Mouse (Mus musculus): ENCODE results near the gene Gm49486. TPM values are rescaled to one million over a fixed set of nuclear protein-coding genes. Genes with fewer than 3 reads are reported as not detected.
"Not testable (repeated sequence)": the region's sequence is repeated elsewhere in the genome, so short reads cannot be mapped to it uniquely, and the experiment has no call there.

The Gm49486 gene
- polyA plus RNA-seq, 1 experiment from 2014 or later: 1.0 TPM

DNA sequence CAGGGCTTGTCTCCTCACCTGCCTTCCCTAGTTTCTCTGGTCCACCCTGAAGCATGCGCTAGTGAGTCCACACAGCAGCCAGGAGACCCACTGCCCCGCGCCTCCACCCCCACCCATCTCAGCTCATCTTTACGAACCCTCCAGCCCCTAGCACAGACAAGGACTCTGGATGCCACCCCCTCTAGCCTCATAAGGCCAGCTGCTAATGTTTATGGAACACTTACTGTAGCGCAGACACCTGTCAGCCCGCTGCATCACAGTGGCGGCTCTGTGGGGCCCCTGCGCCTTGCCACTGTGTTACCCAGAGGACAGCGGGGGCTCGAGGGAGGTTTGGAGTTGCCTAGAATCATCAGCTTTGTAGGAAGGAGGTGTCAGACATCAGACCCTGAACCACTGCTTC, 26.6 kb upstream of the Gm49486 start:
- Histone ChIP-seq H3K4me3 (no peak overlapping the region), H3K27ac (replicated peaks) (peak overlapping the region; percentile 62), H3K9ac (no peak overlapping the region), H3K9me3 (no peaks in the 10 kb centered on the region), H3K4me2 (no peak overlapping the region), H3K4me1 (replicated peaks) (peaks cover 17% of the 10 kb centered on the region), H3K36me3 (no peaks in the 10 kb centered on the region), H3K27me3 (no peaks in the 10 kb centered on the region)
- 35% methylated on average over 10 of the region's 10 CpGs for WGBS
- peak; percentile 42; the same call in 1 of the 2 replicates for ATAC-seq (ENCODE audit: low FRiP score, low read depth)

DNA sequence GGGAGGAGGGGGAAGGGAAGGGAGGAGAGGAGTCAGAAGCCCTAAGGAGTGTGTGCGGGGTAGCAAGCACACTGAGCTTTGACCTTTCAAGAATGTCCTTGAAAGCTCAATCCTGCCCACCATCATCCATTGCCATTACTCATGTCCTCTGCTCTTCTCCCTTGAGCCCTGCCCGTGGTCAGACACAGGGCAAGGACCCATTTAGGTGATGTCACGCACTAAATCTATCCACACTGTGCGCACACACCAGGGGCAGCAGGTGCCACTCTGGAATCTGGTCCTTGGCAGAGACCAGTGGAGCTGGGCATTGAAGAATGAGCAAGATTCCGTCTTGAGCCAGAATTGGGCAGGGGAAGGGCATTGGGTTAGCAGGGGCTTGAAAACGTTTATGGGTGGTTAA, 21.0 kb upstream of the Gm49486 start:
- no peak overlapping the region for H3K4me3 ChIP-seq
- no peaks in the 10 kb centered on the region for H3K9me3 ChIP-seq
- H3K4me2 ChIP-seq: no peak overlapping the region
- WGBS: 82% methylated on average over 6 of the region's 6 CpGs
- no peaks in the 10 kb centered on the region for H3K36me3 ChIP-seq
- no peak for ATAC-seq (ENCODE audit: low FRiP score, low read depth)
- no peaks in the 10 kb centered on the region for H3K27me3 ChIP-seq
- H3K4me1 ChIP-seq (replicated peaks): no peaks in the 10 kb centered on the region
- no peak overlapping the region for H3K9ac ChIP-seq
- H3K27ac ChIP-seq (replicated peaks): no peak overlapping the region

DNA sequence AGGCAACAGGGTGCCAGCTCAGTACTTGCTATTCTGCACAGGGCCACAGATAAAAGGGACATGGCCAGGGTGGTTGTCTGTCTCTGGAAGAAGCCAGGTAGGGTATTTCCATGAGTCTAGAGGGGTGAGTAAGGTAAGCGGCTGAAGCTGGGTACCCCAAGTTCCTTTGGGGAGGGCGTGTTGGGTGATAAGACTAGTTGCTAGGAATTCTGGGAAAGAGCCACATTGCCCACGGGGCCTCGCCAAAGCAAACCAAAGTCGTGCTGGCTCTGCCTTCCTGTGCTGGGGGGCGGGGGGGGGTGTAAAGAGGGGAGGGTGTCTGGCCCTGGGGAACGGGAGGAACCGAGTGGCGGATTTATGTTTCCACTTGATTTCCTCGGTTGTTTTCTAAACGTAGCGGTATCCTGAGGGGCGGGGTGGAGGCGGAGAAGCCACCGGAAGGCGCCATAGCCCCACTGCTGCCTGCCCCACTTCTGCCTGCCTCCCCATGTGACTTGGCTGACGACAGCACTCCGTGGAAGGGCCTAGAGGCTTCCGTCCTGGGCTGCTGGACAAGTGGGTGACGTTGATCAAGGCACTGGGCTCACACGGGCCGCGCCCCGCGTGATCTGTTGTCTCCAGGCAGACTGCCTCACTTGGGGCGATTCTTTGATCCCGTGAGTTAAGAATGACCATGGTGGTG, 20.3 kb upstream of the Gm49486 start:
- no peak for ATAC-seq (ENCODE audit: low FRiP score, low read depth)

DNA sequence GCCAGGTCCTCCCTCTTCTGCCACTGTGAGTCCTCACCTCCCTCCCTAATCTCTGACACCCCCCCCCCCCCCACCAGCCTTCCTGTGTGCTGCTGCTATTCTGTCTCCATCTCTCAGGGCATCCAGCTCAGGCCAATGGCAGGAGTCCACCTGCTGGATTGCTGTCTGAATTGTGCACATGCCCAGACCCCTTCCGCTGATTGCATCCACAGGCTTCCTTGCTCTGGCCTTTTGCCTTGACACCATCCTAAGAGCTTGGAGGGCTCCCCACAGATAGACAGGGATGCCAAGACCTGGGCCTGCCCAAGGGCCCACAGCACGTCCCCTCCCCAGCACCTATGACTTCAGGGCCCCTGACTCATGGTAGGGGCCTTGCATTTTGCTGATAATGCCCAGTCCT, 18.8 kb upstream of the Gm49486 start:
- no peak for ATAC-seq (ENCODE audit: low FRiP score, low read depth)
- Histone ChIP-seq H3K4me2 (no peak overlapping the region), H3K9me3 (no peaks in the 10 kb centered on the region), H3K4me1 (replicated peaks) (no peaks in the 10 kb centered on the region), H3K4me3 (no peak overlapping the region), H3K9ac (no peak overlapping the region), H3K27me3 (no peaks in the 10 kb centered on the region), H3K36me3 (no peaks in the 10 kb centered on the region), H3K27ac (replicated peaks) (no peak overlapping the region)
- WGBS: 79% methylated on average over 2 of the region's 2 CpGs

More for the DNA sequence above, 20.3 kb upstream of the Gm49486 start:
- Histone ChIP-seq H3K4me1 (replicated peaks) (no peaks in the 10 kb centered on the region), H3K27me3 (no peaks in the 10 kb centered on the region), H3K4me3 (no peak overlapping the region), H3K27ac (replicated peaks) (no peak overlapping the region), H3K36me3 (no peaks in the 10 kb centered on the region), H3K9me3 (no peaks in the 10 kb centered on the region), H3K9ac (no peak overlapping the region), H3K4me2 (no peak overlapping the region)
- WGBS: 83% methylated on average over 27 of the region's 27 CpGs

DNA sequence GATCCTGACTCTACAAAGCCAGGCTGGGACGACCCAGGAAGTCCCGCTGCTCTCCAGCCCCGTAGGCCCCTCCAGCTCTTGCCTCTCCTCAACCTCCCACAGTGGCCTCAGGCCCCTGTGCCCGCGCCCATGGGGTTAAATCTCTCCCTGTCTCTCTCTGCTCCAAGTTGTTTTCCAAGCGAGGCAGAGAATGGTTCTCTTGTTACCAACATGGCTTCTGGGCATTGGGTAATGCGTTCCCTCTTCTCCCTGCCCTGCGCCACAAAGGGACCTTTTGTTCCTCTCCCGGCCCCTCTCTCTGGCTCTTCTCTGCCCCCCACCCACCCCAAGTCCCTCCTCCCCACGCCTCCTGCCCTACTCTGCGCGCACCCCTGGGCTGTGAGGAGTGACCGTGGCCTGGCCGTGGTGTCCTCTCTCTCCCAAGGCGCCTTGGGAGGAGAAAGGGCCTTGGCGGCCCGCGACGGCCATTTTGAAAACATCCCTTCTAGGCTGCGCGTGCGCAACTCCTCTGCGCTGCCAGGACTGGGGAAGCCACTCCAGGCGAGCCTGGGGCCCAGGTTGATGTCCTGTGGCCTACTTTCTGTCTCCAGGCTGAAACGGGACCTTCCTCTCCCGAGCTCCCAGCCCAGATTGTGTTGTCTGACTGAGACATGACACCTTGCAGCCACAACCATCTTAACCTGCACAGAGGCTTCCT, 16.3 kb upstream of the Gm49486 start:
- 86% methylated on average over 26 of the region's 26 CpGs for WGBS
- no peak for ATAC-seq (ENCODE audit: low FRiP score, low read depth)
- no peaks in the 10 kb centered on the region for H3K4me1 ChIP-seq (replicated peaks)
- no peaks in the 10 kb centered on the region for H3K9me3 ChIP-seq
- no peaks in the 10 kb centered on the region for H3K27me3 ChIP-seq
- no peak overlapping the region for H3K27ac ChIP-seq (replicated peaks)
- no peak overlapping the region for H3K4me3 ChIP-seq
- H3K9ac ChIP-seq: no peak overlapping the region
- no peaks in the 10 kb centered on the region for H3K36me3 ChIP-seq
- no peak overlapping the region for H3K4me2 ChIP-seq

DNA sequence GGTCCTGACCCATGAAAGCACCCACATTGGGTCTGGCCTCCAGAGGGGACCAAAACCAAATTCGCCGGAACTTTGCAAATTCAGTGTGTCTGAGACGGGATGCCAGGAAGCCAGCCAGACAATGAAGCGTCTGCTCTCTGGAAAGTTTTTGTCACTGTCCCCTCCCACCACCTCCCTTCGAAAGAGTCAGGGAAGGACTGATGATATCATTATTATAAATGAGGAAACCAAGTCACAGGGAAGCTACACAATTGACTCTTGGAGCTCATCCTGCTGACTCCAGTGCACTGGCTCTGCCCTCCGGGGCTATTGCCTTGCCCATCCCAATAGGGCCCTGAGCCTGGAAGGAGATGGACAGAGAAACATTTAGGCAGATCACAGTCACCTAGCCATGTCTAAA, 15.6 kb upstream of the Gm49486 start:
- H3K4me1 ChIP-seq (replicated peaks): no peaks in the 10 kb centered on the region
- no peak overlapping the region for H3K9ac ChIP-seq
- no peak overlapping the region for H3K4me2 ChIP-seq
- no peak overlapping the region for H3K27ac ChIP-seq (replicated peaks)
- H3K9me3 ChIP-seq: no peaks in the 10 kb centered on the region
- ATAC-seq (ENCODE audit: low FRiP score, low read depth): no peak
- no peaks in the 10 kb centered on the region for H3K27me3 ChIP-seq
- no peaks in the 10 kb centered on the region for H3K36me3 ChIP-seq
- WGBS: 68% methylated on average over 6 of the region's 6 CpGs
- no peak overlapping the region for H3K4me3 ChIP-seq

DNA sequence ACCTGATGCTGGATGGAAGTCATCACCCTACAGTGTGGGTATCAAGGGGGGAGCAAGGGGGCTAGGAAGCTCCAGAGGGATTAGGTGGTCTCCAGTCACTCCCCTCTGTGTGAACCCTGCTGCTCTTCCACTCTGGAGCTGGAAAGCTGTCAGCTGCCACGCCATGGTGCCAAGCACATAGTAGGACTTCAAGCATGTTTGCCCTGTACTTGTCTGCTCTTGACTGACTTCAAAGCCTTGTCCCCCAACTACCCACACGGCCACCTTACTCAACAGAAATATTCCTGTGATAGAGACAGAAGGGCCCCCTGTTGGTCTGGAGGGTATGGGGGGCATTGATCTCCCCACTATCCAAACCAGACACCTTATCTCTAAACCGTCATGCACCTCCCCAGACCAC, 13.0 kb upstream of the Gm49486 start:
- Histone ChIP-seq H3K36me3 (no peaks in the 10 kb centered on the region), H3K9me3 (no peaks in the 10 kb centered on the region), H3K4me3 (no peak overlapping the region), H3K4me2 (no peak overlapping the region), H3K27ac (replicated peaks) (no peak overlapping the region), H3K4me1 (replicated peaks) (no peaks in the 10 kb centered on the region), H3K9ac (no peak overlapping the region), H3K27me3 (no peaks in the 10 kb centered on the region)
- 75% methylated on average over 3 of the region's 3 CpGs for WGBS
- no peak for ATAC-seq (ENCODE audit: low FRiP score, low read depth)

DNA sequence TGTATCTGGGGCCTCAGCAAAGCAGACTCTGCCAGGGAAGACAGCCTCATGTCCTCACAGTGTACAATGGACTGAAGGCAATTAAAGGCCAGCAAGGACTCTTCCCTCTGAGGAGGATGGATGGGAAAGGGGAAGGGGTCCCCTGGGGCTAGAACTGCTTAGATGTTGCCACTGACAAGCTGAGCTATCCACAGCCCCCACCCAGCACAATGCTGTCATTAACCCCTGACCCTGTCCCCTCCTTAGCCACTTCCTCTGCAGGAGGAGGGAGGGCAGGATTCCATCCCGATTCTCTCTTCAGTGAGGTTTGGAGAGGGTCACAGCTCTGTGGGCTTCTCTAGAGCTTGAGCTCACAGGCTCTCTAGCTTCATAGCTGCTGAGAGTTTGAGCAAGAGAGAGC, 9.6 kb upstream of the Gm49486 start:
- no peaks in the 10 kb centered on the region for H3K36me3 ChIP-seq
- H3K27ac ChIP-seq (replicated peaks): no peak overlapping the region
- H3K9ac ChIP-seq: no peak overlapping the region
- no peaks in the 10 kb centered on the region for H3K27me3 ChIP-seq
- H3K4me2 ChIP-seq: no peak overlapping the region
- ATAC-seq (ENCODE audit: low FRiP score, low read depth): no peak
- WGBS: 6% methylated on average over 1 of the region's 1 CpGs
- H3K9me3 ChIP-seq: no peaks in the 10 kb centered on the region
- H3K4me1 ChIP-seq (replicated peaks): peaks cover 3% of the 10 kb centered on the region
- no peak overlapping the region for H3K4me3 ChIP-seq

DNA sequence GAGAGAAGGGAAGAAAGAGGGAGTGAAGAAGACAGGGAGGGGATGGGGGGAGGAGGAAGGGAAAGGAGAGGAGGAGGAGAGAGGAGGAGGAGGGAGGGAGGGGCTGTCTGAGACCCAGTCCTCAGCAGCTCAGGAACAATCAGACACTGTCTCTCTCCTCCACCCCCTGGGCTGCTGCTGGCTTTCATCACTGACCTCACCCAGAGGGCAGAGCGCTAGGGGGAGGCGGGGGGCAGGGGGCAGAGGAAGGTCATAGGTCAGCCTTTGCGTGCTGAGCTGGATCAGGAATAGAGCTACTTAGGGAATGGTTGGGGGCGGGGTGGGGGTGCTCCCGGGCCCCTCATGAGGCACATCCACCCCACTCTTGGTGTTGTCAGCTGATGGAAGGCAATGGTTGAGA, 5.5 kb upstream of the Gm49486 start:
- Histone ChIP-seq H3K27ac (replicated peaks) (no peak overlapping the region), H3K4me2 (no peak overlapping the region), H3K4me3 (no peak overlapping the region), H3K27me3 (no peaks in the 10 kb centered on the region), H3K4me1 (replicated peaks) (peaks cover 9% of the 10 kb centered on the region), H3K9ac (no peak overlapping the region), H3K9me3 (no peaks in the 10 kb centered on the region), H3K36me3 (no peaks in the 10 kb centered on the region)
- WGBS: 11% methylated on average over 5 of the region's 5 CpGs
- ATAC-seq (ENCODE audit: low FRiP score, low read depth): no peak

DNA sequence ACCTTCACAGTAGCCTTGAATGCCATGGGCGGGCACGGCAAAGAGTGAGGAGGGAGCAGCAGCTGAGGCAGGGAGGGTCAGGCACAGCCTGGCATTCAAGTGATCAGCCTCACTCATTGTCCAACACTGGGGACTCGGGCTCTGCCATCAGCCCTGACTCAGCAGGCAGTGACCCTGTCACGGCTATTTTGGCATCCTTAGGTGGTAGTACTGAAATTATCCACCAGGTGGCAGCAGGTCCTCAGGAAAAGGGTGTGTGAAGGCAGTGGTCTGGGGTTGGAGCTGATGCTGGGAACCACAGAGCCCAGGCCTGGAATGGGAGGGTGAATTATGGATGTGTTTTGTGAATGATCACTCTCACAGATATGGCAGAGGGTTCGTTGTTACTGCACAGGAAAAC, 4.5 kb upstream of the Gm49486 start:
- Histone ChIP-seq H3K9me3 (no peaks in the 10 kb centered on the region), H3K4me3 (no peak overlapping the region), H3K9ac (no peak overlapping the region), H3K36me3 (no peaks in the 10 kb centered on the region), H3K27me3 (no peaks in the 10 kb centered on the region), H3K27ac (replicated peaks) (no peak overlapping the region), H3K4me2 (peak overlapping the region; percentile 31; the same call in 1 of the 2 replicates), H3K4me1 (replicated peaks) (peaks cover 14% of the 10 kb centered on the region)
- 5% methylated on average over 5 of the region's 5 CpGs for WGBS
- peak; percentile 37; the same call in 1 of the 2 replicates for ATAC-seq (ENCODE audit: low FRiP score, low read depth)

DNA sequence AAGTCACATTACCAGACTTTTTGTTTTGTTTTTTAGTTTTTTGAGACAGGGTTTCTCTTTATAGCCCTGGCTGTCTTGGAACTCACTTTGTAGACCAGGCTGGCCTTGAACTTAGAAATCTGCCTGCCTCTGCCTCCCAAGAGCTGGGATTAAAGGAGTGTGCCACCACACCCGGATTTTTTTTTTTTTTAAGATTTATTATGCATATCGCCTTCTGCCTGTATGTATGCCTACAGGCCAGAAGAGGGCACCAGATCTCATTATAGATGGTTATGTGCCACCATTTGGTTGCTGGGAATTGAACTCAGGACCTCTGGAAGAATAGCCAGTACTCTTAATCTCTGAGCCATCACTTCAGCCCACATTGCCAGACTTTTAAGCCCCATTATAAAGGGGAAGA, 3.4 kb upstream of the Gm49486 start:
- not testable (repeated sequence) for H3K27ac ChIP-seq (replicated peaks); H3K4me2 ChIP-seq; ATAC-seq (ENCODE audit: low FRiP score, low read depth); H3K36me3 ChIP-seq; H3K9me3 ChIP-seq; H3K27me3 ChIP-seq; H3K4me3 ChIP-seq; H3K9ac ChIP-seq
- H3K4me1 ChIP-seq (replicated peaks): peaks cover 22% of the 10 kb centered on the region
- WGBS: 62% methylated on average over 2 of the region's 2 CpGs

DNA sequence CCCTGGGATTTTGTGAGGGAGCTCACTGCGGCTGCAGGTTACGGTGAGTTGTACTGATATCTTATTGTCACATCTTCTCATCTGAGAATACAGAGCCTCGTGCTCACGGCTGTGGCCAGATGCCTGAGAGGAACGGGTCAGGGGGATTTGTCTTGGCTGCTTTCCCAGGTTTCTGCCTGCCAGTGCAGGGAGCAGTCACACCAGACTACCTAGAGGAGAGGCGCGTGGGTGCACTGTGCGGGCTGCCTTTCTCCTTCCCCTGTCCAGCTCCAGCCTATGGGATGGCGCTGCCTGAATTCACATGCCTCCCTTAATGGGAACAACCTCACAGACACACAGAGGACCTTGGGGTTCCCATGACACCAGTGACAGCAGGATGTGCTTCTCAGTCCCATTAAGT, 6.1 kb downstream of the Gm49486 start:
- Histone ChIP-seq H3K4me1 (replicated peaks) (peaks cover 2% of the 10 kb centered on the region), H3K9me3 (no peaks in the 10 kb centered on the region), H3K27me3 (no peaks in the 10 kb centered on the region), H3K27ac (replicated peaks) (no peak overlapping the region), H3K9ac (no peak overlapping the region), H3K36me3 (peaks cover 41% of the 10 kb centered on the region), H3K4me2 (no peak overlapping the region), H3K4me3 (no peak overlapping the region)
- 75% methylated on average over 9 of the region's 9 CpGs for whole genome bisulfite sequencing
- no peak for ATAC-seq (ENCODE audit: low FRiP score, low read depth)

Measured in hindbrain, embryonic 15.5 days (tissue).